Mouse (Mus musculus): ENCODE data around the gene Rbm4b. TPM values are rescaled to one million over a fixed set of nuclear protein-coding genes. Genes with fewer than 3 reads are reported as not detected.

Rbm4b gene
- polyA plus RNA-seq, 1 experiment from 2014 or later, result 190 TPM

DNA sequence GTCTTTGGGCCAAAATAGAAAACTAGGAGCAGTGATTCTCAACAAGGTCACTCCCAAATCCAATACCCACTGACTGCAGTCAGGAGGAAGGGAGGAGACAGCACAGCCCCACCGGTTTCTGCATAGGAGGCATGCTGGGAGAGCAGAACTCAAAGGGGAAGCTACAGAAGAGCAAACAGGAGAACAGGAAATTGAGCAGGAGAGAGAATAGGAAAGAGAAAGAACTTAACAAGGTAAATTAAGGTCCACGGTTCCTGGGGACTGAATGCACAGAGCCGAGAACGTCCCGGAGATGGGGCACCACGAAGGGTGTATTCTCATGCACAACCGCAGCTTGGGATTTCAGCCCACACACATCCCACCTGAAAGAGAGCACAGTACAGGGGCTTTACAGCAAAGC lies 28.9 kb downstream of the Rbm4b start:
- no peak overlapping the region for H3K4me2 ChIP-seq (ENCODE audit: low read length)
- WGBS, result 90% methylated on average over 7 of the region's 7 CpGs
- peaks cover 23% of the 10 kb centered on the region for H3K4me1 ChIP-seq (ENCODE audit: control insufficient read depth, insufficient read depth, low read length)
- H3K4me3 ChIP-seq (replicated peaks; ENCODE audit: low read depth, low read length), result no peak overlapping the region
- H3K27ac ChIP-seq (replicated peaks; ENCODE audit: low read depth, low read length), result no peak overlapping the region
- H3K9ac ChIP-seq (replicated peaks; ENCODE audit: low read length), result no peak overlapping the region
- no peaks in the 10 kb centered on the region for H3K27me3 ChIP-seq (ENCODE audit: control insufficient read depth, insufficient read depth, low read length)
- H3K9me3 ChIP-seq (ENCODE audit: control insufficient read depth, low read length), result no peaks in the 10 kb centered on the region
- no peak for ATAC-seq (ENCODE audit: low FRiP score, low TSS enrichment)
- no peak for DNase-seq
- H3K36me3 ChIP-seq (ENCODE audit: control insufficient read depth, insufficient read depth, low read length), result peaks cover 84% of the 10 kb centered on the region

DNA sequence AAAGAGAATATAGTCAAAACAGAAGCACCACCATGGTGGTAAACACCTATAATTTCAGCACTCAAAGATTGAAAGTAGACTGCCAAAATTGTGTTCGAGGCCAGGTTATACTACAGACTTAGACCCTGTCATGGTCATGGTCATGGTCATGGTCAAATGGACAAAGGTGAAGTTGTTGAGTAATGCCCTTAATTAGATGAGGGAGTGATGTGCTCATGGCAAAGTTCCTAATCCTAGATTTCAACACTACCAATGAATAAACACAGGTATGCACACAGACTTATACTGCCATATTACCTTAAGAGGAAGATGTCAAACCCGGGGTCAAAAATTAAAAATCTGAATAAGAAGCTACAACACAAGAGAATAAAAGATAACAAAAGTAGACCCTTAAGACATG lies 30.0 kb downstream of the Rbm4b start:
- Histone ChIP-seq H3K36me3 (ENCODE audit: control insufficient read depth, insufficient read depth, low read length) (peaks cover 88% of the 10 kb centered on the region), H3K4me1 (ENCODE audit: control insufficient read depth, insufficient read depth, low read length) (peaks cover 34% of the 10 kb centered on the region), H3K27me3 (ENCODE audit: control insufficient read depth, insufficient read depth, low read length) (no peaks in the 10 kb centered on the region), H3K4me3 (replicated peaks; ENCODE audit: low read depth, low read length) (no peak overlapping the region), H3K9ac (replicated peaks; ENCODE audit: low read length) (no peak overlapping the region), H3K27ac (replicated peaks; ENCODE audit: low read depth, low read length) (no peak overlapping the region), H3K9me3 (ENCODE audit: control insufficient read depth, low read length) (no peaks in the 10 kb centered on the region), H3K4me2 (ENCODE audit: low read length) (no peak overlapping the region)
- WGBS, result 95% methylated on average over 2 of the region's 2 CpGs
- no peak for ATAC-seq (ENCODE audit: low FRiP score, low TSS enrichment)
- no peak for DNase-seq

DNA sequence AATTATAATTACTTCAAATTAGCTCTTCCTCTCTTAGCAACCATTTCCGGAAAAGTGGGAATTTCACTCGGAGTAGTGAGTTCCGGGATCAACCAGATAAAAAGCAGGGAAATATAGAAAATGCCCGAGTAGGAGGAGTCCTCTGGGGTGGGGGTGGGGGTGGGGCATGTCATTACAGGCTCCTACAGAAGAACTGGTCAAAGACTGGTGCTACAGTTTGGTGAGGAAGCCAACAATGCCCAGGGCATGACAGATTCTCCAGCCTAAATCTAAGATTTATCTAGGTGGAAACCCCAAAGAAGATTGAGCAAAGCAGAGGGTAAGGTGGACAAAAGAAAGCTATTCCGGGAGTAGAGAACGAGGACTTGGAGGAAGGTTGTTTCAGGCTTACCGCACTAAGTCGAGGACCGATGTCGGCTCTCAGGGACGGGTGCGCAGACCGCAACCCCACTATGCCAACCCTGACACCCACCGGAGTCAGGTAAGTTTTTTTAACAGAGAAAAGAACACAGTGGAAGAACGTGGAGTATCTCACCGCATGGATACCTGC lies 37.1 kb downstream of the Rbm4b start:
- 2% methylated on average over 16 of the region's 16 CpGs for WGBS
- Histone ChIP-seq H3K9ac (replicated peaks; ENCODE audit: low read length) (peak overlapping the region; percentile 74), H3K27me3 (ENCODE audit: control insufficient read depth, insufficient read depth, low read length) (no peaks in the 10 kb centered on the region), H3K27ac (replicated peaks; ENCODE audit: low read depth, low read length) (peak overlapping the region; percentile 87), H3K4me3 (replicated peaks; ENCODE audit: low read depth, low read length) (peak overlapping the region; percentile 83), H3K4me1 (ENCODE audit: control insufficient read depth, insufficient read depth, low read length) (peaks cover 42% of the 10 kb centered on the region), H3K4me2 (ENCODE audit: low read length) (peak overlapping the region; percentile 90), H3K36me3 (ENCODE audit: control insufficient read depth, insufficient read depth, low read length) (peaks cover 35% of the 10 kb centered on the region), H3K9me3 (ENCODE audit: control insufficient read depth, low read length) (no peaks in the 10 kb centered on the region)
- DNase-seq (peak; percentile 44), ATAC-seq (ENCODE audit: low FRiP score, low TSS enrichment) (peak; percentile 32; the same call in 1 of the 2 replicates)

- Histone ChIP-seq H3K4me1 (ENCODE audit: control insufficient read depth, insufficient read depth, low read length) (peaks cover 39% of the 10 kb centered on the region), H3K27me3 (ENCODE audit: control insufficient read depth, insufficient read depth, low read length) (no peaks in the 10 kb centered on the region), H3K4me2 (ENCODE audit: low read length) (peak within 1 kb of the TSS; percentile 90), H3K9me3 (ENCODE audit: control insufficient read depth, low read length) (no peaks in the 10 kb centered on the region), H3K36me3 (ENCODE audit: control insufficient read depth, insufficient read depth, low read length) (peaks cover 36% of the 10 kb centered on the region), H3K9ac (replicated peaks; ENCODE audit: low read length) (peak within 1 kb of the TSS; percentile 74), H3K4me3 (replicated peaks; ENCODE audit: low read depth, low read length) (peak within 1 kb of the TSS; percentile 83), H3K27ac (replicated peaks; ENCODE audit: low read depth, low read length) (peak within 1 kb of the TSS; percentile 87)
- ATAC-seq (ENCODE audit: low FRiP score, low TSS enrichment) (peak; percentile 98), DNase-seq (peak; percentile 98)
- under 1% methylated on average over 31 of the region's 31 CpGs for WGBS
Measured at GRCm38 (mm10) chr19:4793831-4794422, 37.6 kb downstream of the Rbm4b start, which contains the start of gene Rbm4. Gene Rbm4, minus strand, starts transcription at chr19:4793901.

DNA sequence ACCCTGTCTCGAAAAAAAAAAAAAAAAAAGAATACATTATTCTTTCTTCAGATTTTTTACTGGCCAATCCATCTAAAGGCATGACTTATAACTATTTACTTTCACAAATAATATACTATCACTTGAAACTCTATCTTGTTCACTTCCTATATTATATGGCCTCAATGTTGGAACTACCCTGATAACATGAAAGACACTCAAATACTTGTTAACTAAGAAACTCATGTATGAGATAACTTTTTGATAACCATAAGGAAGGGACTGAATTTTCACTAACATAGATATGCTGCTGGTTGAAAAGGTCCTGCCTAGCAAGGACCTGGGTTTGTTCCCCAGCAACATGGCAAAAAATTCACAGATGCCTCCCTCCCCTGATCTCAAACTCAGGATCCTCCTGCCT lies 39.6 kb downstream of the Rbm4b start:
- no peak for DNase-seq
- 79% methylated on average over 1 of the region's 1 CpGs for WGBS
- Histone ChIP-seq H3K27ac (replicated peaks; ENCODE audit: low read depth, low read length) (no peak overlapping the region), H3K4me2 (ENCODE audit: low read length) (no peak overlapping the region), H3K36me3 (ENCODE audit: control insufficient read depth, insufficient read depth, low read length) (peaks cover 43% of the 10 kb centered on the region), H3K4me3 (replicated peaks; ENCODE audit: low read depth, low read length) (no peak overlapping the region), H3K9me3 (ENCODE audit: control insufficient read depth, low read length) (no peaks in the 10 kb centered on the region), H3K4me1 (ENCODE audit: control insufficient read depth, insufficient read depth, low read length) (peaks cover 20% of the 10 kb centered on the region), H3K9ac (replicated peaks; ENCODE audit: low read length) (no peak overlapping the region), H3K27me3 (ENCODE audit: control insufficient read depth, insufficient read depth, low read length) (no peaks in the 10 kb centered on the region)
- ATAC-seq (ENCODE audit: low FRiP score, low TSS enrichment), result no peak

- H3K36me3 ChIP-seq (ENCODE audit: control insufficient read depth, insufficient read depth, low read length), result peaks cover 49% of the 10 kb centered on the region
- ATAC-seq (ENCODE audit: low FRiP score, low TSS enrichment) (no peak), DNase-seq (no peak)
- H3K9ac ChIP-seq (replicated peaks; ENCODE audit: low read length), result no peak overlapping the region
- WGBS, result 95% methylated on average over 2 of the region's 2 CpGs
- peaks cover 4% of the 10 kb centered on the region; the same call in 1 of the 2 replicates for H3K4me1 ChIP-seq (ENCODE audit: control insufficient read depth, insufficient read depth, low read length)
- no peak overlapping the region for H3K27ac ChIP-seq (replicated peaks; ENCODE audit: low read depth, low read length)
- no peaks in the 10 kb centered on the region for H3K9me3 ChIP-seq (ENCODE audit: control insufficient read depth, low read length)
- H3K4me3 ChIP-seq (replicated peaks; ENCODE audit: low read depth, low read length), result no peak overlapping the region
- H3K4me2 ChIP-seq (ENCODE audit: low read length), result no peak overlapping the region
- H3K27me3 ChIP-seq (ENCODE audit: control insufficient read depth, insufficient read depth, low read length), result no peaks in the 10 kb centered on the region
Measured at GRCm38 (mm10) chr19:4797846-4798245, 41.5 kb downstream of the Rbm4b start.

- H3K4me3 ChIP-seq (replicated peaks; ENCODE audit: low read depth, low read length), result no peak overlapping the region
- no peak for DNase-seq
- WGBS, result 94% methylated on average over 5 of the region's 5 CpGs
Measured at GRCm38 (mm10) chr19:4799083-4799482, 42.8 kb downstream of the Rbm4b start.

GRCm38 (mm10) chr19:4802691-4803091 lies 46.4 kb downstream of the Rbm4b start:
- no peaks in the 10 kb centered on the region for H3K4me1 ChIP-seq (ENCODE audit: control insufficient read depth, insufficient read depth, low read length)
- DNase-seq, result no peak
- WGBS, result 90% methylated on average over 7 of the region's 7 CpGs
- no peak overlapping the region for H3K27ac ChIP-seq (replicated peaks; ENCODE audit: low read depth, low read length)
- peaks cover 59% of the 10 kb centered on the region for H3K36me3 ChIP-seq (ENCODE audit: control insufficient read depth, insufficient read depth, low read length)
- ATAC-seq (ENCODE audit: low FRiP score, low TSS enrichment), result no peak
- H3K4me2 ChIP-seq (ENCODE audit: low read length), result no peak overlapping the region
- no peaks in the 10 kb centered on the region for H3K27me3 ChIP-seq (ENCODE audit: control insufficient read depth, insufficient read depth, low read length)
- no peak overlapping the region for H3K4me3 ChIP-seq (replicated peaks; ENCODE audit: low read depth, low read length)
- no peaks in the 10 kb centered on the region for H3K9me3 ChIP-seq (ENCODE audit: control insufficient read depth, low read length)
- H3K9ac ChIP-seq (replicated peaks; ENCODE audit: low read length), result no peak overlapping the region

More at GRCm38 (mm10) chr19:4799083-4799482, 42.8 kb downstream of the Rbm4b start:
- no peak overlapping the region for H3K27ac ChIP-seq (replicated peaks; ENCODE audit: low read depth, low read length)
- 0 out of 2 replicates have a peak, but pooled peaks cover 3% of the 10 kb centered on the region for H3K4me1 ChIP-seq (ENCODE audit: control insufficient read depth, insufficient read depth, low read length)
- H3K36me3 ChIP-seq (ENCODE audit: control insufficient read depth, insufficient read depth, low read length), result peaks cover 59% of the 10 kb centered on the region
- H3K9me3 ChIP-seq (ENCODE audit: control insufficient read depth, low read length), result no peaks in the 10 kb centered on the region
- H3K27me3 ChIP-seq (ENCODE audit: control insufficient read depth, insufficient read depth, low read length), result no peaks in the 10 kb centered on the region
- H3K4me2 ChIP-seq (ENCODE audit: low read length), result no peak overlapping the region
- H3K9ac ChIP-seq (replicated peaks; ENCODE audit: low read length), result no peak overlapping the region
- ATAC-seq (ENCODE audit: low FRiP score, low TSS enrichment), result no peak

DNA sequence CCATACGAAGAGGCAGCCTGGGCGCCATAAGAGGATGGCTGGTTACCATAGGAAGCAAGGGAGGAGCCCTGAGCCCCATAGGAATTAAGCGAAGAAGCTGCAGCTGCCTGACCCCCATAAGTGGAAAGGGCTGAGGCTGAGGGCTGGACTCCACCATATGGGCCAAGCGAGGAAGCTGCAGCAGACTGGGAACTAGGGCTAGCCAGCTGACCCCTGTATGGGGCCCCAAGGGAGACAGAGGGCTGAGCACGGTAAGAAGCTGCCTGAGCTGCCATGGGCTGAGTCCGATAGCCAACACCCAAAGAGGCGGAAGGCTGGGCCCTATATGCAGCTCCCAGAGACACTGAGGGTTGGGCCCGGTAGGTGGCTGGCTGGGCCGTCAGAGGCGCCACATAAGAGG lies 47.0 kb downstream of the Rbm4b start:
- H3K4me3 ChIP-seq (replicated peaks; ENCODE audit: low read depth, low read length), result no peak overlapping the region
- H3K36me3 ChIP-seq (ENCODE audit: control insufficient read depth, insufficient read depth, low read length), result peaks cover 55% of the 10 kb centered on the region
- no peak for ATAC-seq (ENCODE audit: low FRiP score, low TSS enrichment)
- H3K27ac ChIP-seq (replicated peaks; ENCODE audit: low read depth, low read length), result no peak overlapping the region
- WGBS, result 76% methylated on average over 10 of the region's 10 CpGs
- no peak overlapping the region for H3K4me2 ChIP-seq (ENCODE audit: low read length)
- H3K4me1 ChIP-seq (ENCODE audit: control insufficient read depth, insufficient read depth, low read length), result peaks cover 4% of the 10 kb centered on the region; the same call in 1 of the 2 replicates
- no peaks in the 10 kb centered on the region for H3K9me3 ChIP-seq (ENCODE audit: control insufficient read depth, low read length)
- no peak for DNase-seq
- no peak overlapping the region for H3K9ac ChIP-seq (replicated peaks; ENCODE audit: low read length)
- no peaks in the 10 kb centered on the region for H3K27me3 ChIP-seq (ENCODE audit: control insufficient read depth, insufficient read depth, low read length)

Measured in midbrain, embryonic 14.5 days (tissue).